Mouse (Mus musculus) liver, embryonic 11.5 days (tissue): ENCODE measurements around the gene 5530401A14Rik. TPM values are rescaled to one million over a fixed set of nuclear protein-coding genes. Genes with fewer than 3 reads are reported as not detected.

Source experiments
- ATAC-seq: fragments of 200-750 bp; cut with Nextera tagmentation; replicated peaks from 2 replicates; pipeline ENCODE4 v1.8.0; 2017; ENCODE audit warnings: moderate number of reproducible peaks, mild to moderate bottlenecking, moderate TSS enrichment, moderate library complexity; ENCODE audit not compliant: low FRiP score
- DNase-seq: peaks from one replicate; pipeline ENCODE4 v3.0.0-alpha.2; 2017; ENCODE audit warnings: low spot score
- H3K27ac ChIP-seq: fragments of 300-500 bp; sonication (generic); 2 replicates; pipeline ENCODE4 v1.5.1; 2014; ENCODE audit warnings: mild to moderate bottlenecking, low read depth, low read length, control low read depth
- H3K27me3 ChIP-seq: fragments of 300-500 bp; sonication (generic); replicated peaks from 2 replicates; pipeline ENCODE4 v1.6.1; 2014; ENCODE audit warnings: low read length, mixed read lengths; ENCODE audit not compliant: control insufficient read depth, insufficient read depth
- H3K36me3 ChIP-seq: fragments of 300-500 bp; sonication (generic); 2 replicates; pipeline ENCODE4 v1.6.1; 2014; ENCODE audit warnings: mild to moderate bottlenecking, low read length, moderate library complexity, mixed read lengths; ENCODE audit not compliant: control insufficient read depth, insufficient read depth
- H3K4me1 ChIP-seq: fragments of 300-500 bp; sonication (generic); replicated peaks from 2 replicates; pipeline ENCODE4 v1.6.1; 2014; ENCODE audit warnings: low read length, mixed read lengths; ENCODE audit not compliant: control insufficient read depth, insufficient read depth
- H3K4me2 ChIP-seq: fragments of 300-500 bp; sonication (generic); 2 replicates; pipeline ENCODE4 v1.6.1; 2014; ENCODE audit warnings: mild to moderate bottlenecking, control low read depth, moderate library complexity
- H3K4me3 ChIP-seq: fragments of 300-500 bp; sonication (generic); 2 replicates; pipeline ENCODE4 v1.5.1; 2014; ENCODE audit warnings: low read depth, low read length, control low read depth
- H3K9ac ChIP-seq: fragments of 300-500 bp; sonication (generic); 2 replicates; pipeline ENCODE4 v1.6.1; 2014; ENCODE audit warnings: low read depth, low read length, control low read depth
- H3K9me3 ChIP-seq: fragments of 300-500 bp; sonication (generic); 2 replicates; pipeline ENCODE4 v1.6.1; 2016; ENCODE audit warnings: low read length, inconsistent platforms, mixed read lengths; ENCODE audit not compliant: control insufficient read depth
- WGBS: fragments of 180-500 bp; shearing (Covaris S2); extraction: QIAGEN DNeasy Blood & Tissue Kit; methylation state at CpG from one replicate; pipeline ENCODE4 v1.1.7; 2014; 5-methylcytosine and 5-hydroxymethylcytosine counted together
- polyA plus RNA-seq: library from polyadenylated mRNA; unstranded; fragments of >200 nt; fragmentation: Nextera tagmentation; extraction: Ambion mirVana; gene quantifications from 2 replicates; pipeline ENCODE4 v1.2.1, GENCODE M21; 2014

Gene 5530401A14Rik
- polyA plus RNA-seq, 1 experiment from 2014 or later = not detected

DNA sequence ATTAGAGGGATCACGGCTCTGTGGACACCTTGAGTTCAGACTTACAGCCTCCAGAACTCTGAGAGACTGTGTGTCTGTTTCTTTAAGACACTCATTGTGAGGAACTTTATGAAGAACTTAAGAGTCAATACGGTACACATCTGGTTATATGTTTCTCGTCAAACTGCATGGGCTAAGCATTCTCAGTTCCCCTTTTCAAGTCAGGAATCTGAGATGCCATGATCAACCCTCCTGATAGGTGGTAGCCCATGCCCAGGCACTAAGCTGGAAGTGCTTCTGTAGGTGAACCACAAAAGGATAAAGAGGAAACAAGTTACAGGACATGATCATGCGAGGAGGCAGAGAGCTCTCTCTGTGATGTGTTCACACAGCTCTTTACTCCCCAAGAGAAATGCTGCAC is 52.6 kb downstream of the 5530401A14Rik start:
- H3K9me3 ChIP-seq = no peaks in the 10 kb centered on the region
- H3K4me1 ChIP-seq = no peaks in the 10 kb centered on the region
- DNase-seq = no peak
- ATAC-seq = no peak
- H3K36me3 ChIP-seq = no peaks in the 10 kb centered on the region
- H3K27me3 ChIP-seq = no peaks in the 10 kb centered on the region
- H3K27ac ChIP-seq = no peak overlapping the region
- WGBS = 72% methylated on average over 4 of the region's 4 CpGs
- H3K4me2 ChIP-seq = no peak overlapping the region
- H3K9ac ChIP-seq = no peak overlapping the region
- H3K4me3 ChIP-seq = no peak overlapping the region

- Histone ChIP-seq H3K27ac (no peak overlapping the region), H3K4me2 (no peak overlapping the region), H3K27me3 (no peaks in the 10 kb centered on the region), H3K9me3 (no peaks in the 10 kb centered on the region), H3K4me1 (no peaks in the 10 kb centered on the region), H3K4me3 (no peak overlapping the region), H3K36me3 (no peaks in the 10 kb centered on the region), H3K9ac (no peak overlapping the region)
- WGBS = 65% methylated on average over 6 of the region's 6 CpGs
- no peak for DNase-seq
- no peak for ATAC-seq
Measured at GRCm38 (mm10) chr11:81915501-81915900, 55.0 kb downstream of the 5530401A14Rik start.

DNA sequence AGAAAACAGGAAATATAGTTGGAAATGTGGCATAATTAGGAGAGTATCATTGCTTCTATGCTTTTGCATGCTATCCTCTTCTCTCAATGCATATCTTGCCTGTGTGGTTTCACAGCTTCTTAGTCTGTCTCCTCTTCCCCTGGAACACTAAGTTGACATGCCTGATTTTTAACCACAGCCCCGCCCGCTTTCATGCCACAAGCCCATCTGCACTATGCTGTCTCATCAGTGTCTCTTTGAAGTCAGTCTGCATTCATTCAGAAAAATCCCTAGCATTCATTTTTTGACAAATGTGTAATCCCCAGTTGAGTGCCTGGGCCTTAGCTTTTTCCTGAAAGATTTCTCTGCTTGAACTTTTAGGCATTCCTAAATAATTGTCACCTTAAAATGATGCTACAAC is 62.6 kb downstream of the 5530401A14Rik start:
- H3K9me3 ChIP-seq = no peaks in the 10 kb centered on the region
- no peaks in the 10 kb centered on the region for H3K36me3 ChIP-seq
- no peak for DNase-seq
- H3K4me3 ChIP-seq = no peak overlapping the region
- no peak overlapping the region for H3K4me2 ChIP-seq
- 73% methylated on average over 2 of the region's 2 CpGs for WGBS
- no peak overlapping the region for H3K9ac ChIP-seq
- ATAC-seq = no peak
- no peak overlapping the region for H3K27ac ChIP-seq
- no peaks in the 10 kb centered on the region for H3K27me3 ChIP-seq
- no peaks in the 10 kb centered on the region for H3K4me1 ChIP-seq

DNA sequence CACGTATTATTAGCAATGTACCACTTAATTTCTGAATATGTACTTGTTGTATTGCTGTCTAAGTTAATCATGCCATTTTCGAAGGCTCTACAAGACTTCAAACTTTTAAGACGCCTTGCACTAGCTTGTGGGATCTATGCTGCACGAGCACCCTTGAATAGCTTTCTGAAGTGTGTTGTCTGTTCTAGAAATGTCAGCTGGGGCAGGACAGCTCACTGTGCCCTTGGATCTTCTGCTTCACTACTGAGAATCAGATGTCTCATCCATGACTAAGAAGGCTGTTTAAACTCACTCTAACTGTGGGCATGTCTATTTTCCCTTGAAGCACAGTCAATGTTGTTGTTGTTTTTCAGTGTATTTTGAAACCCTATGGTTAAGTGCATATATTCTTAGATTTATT is 63.2 kb downstream of the 5530401A14Rik start:
- WGBS = 83% methylated on average over 4 of the region's 4 CpGs
- no peak for ATAC-seq

DNA sequence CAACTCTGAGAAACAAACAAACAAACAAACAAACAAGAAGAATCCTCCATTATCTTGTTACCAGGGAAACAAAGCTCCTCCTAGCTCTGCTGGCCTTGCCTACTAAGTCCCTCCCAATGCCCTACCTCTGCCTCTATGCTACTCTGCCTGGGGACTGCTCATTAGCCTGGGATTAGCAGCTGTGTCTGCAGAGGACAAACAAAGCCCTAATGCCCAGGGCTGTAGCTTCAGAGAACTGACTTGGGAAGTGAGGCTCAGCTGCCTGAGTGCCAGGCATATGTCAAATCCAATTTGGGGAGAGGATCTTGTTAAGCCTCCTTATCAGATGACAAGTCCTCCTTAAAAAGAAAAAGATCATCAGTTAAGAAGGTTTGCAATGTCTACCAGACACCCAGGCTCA is 65.9 kb downstream of the 5530401A14Rik start:
- Histone ChIP-seq H3K4me1 (no peaks in the 10 kb centered on the region), H3K9me3 (no peaks in the 10 kb centered on the region), H3K9ac (no peak overlapping the region), H3K27ac (no peak overlapping the region), H3K4me3 (no peak overlapping the region), H3K36me3 (no peaks in the 10 kb centered on the region), H3K27me3 (no peaks in the 10 kb centered on the region), H3K4me2 (no peak overlapping the region)
- DNase-seq (no peak), ATAC-seq (no peak)

More for the DNA sequence above, 63.2 kb downstream of the 5530401A14Rik start:
- H3K27me3 ChIP-seq = no peaks in the 10 kb centered on the region
- no peaks in the 10 kb centered on the region for H3K4me1 ChIP-seq
- H3K27ac ChIP-seq = no peak overlapping the region
- DNase-seq = no peak
- no peak overlapping the region for H3K4me2 ChIP-seq
- H3K4me3 ChIP-seq = no peak overlapping the region
- no peak overlapping the region for H3K9ac ChIP-seq
- no peaks in the 10 kb centered on the region for H3K9me3 ChIP-seq
- no peaks in the 10 kb centered on the region for H3K36me3 ChIP-seq

GRCm38 (mm10) chr11:81937516-81937915 is 77.0 kb downstream of the 5530401A14Rik start:
- 72% methylated on average over 1 of the region's 1 CpGs for WGBS
- Histone ChIP-seq H3K27me3 (no peaks in the 10 kb centered on the region), H3K4me2 (no peak overlapping the region), H3K9me3 (no peaks in the 10 kb centered on the region), H3K27ac (no peak overlapping the region), H3K4me1 (no peaks in the 10 kb centered on the region), H3K9ac (no peak overlapping the region), H3K36me3 (no peaks in the 10 kb centered on the region), H3K4me3 (no peak overlapping the region)
- DNase-seq (no peak), ATAC-seq (no peak)

GRCm38 (mm10) chr11:81940988-81941387 is 80.5 kb downstream of the 5530401A14Rik start:
- no peaks in the 10 kb centered on the region for H3K4me1 ChIP-seq
- ATAC-seq (no peak), DNase-seq (no peak)
- H3K4me2 ChIP-seq = no peak overlapping the region
- H3K9ac ChIP-seq = no peak overlapping the region
- H3K27me3 ChIP-seq = no peaks in the 10 kb centered on the region
- WGBS = 20% methylated on average over 1 of the region's 1 CpGs
- no peaks in the 10 kb centered on the region for H3K36me3 ChIP-seq
- H3K27ac ChIP-seq = no peak overlapping the region
- H3K9me3 ChIP-seq = no peaks in the 10 kb centered on the region
- H3K4me3 ChIP-seq = no peak overlapping the region

- ATAC-seq = no peak
- no peak for DNase-seq
- H3K4me1 ChIP-seq = no peaks in the 10 kb centered on the region
- no peak overlapping the region for H3K4me2 ChIP-seq
- H3K36me3 ChIP-seq = no peaks in the 10 kb centered on the region
- 57% methylated on average over 1 of the region's 1 CpGs for whole genome bisulfite sequencing
- no peak overlapping the region for H3K4me3 ChIP-seq
- no peaks in the 10 kb centered on the region for H3K27me3 ChIP-seq
- H3K9ac ChIP-seq = no peak overlapping the region
- no peaks in the 10 kb centered on the region for H3K9me3 ChIP-seq
- H3K27ac ChIP-seq = no peak overlapping the region
Measured at GRCm38 (mm10) chr11:81942167-81942566, 81.7 kb downstream of the 5530401A14Rik start.
